Mouse (Mus musculus) retina, postnatal 1 day (tissue): ENCODE data around the gene Baz2b.

ENCODE experiments used
- DNase-seq: peaks from one replicate; pipeline ENCODE4 v3.0.0-alpha.2; 2012

Baz2b gene

GRCm38 (mm10) chr2:60049351-60049750 is 160.3 kb downstream of the Baz2b start:
- peak; percentile 51 for DNase-seq

GRCm38 (mm10) chr2:60045995-60046394 is 163.6 kb downstream of the Baz2b start:
- DNase-seq, result no peak

- no peak for DNase-seq
These were observed 164.7 kb downstream of the Baz2b start for GRCm38 (mm10) chr2:60044988-60045387.

- no peak for DNase-seq
These were observed 165.1 kb downstream of the Baz2b start for GRCm38 (mm10) chr2:60044540-60044939.

GRCm38 (mm10) chr2:60042699-60043098 is 166.9 kb downstream of the Baz2b start:
- DNase-seq, result no peak

- DNase-seq, result no peak
These were observed 168.0 kb downstream of the Baz2b start for GRCm38 (mm10) chr2:60041485-60042274.

GRCm38 (mm10) chr2:60040162-60040561 is 169.5 kb downstream of the Baz2b start:
- no peak for DNase-seq

GRCm38 (mm10) chr2:60037011-60037551 is 172.6 kb downstream of the Baz2b start:
- peak; percentile 67 for DNase-seq

GRCm38 (mm10) chr2:60036361-60036760 is 173.3 kb downstream of the Baz2b start:
- DNase-seq, result peak; percentile 34

GRCm38 (mm10) chr2:60030991-60031390 is 178.6 kb downstream of the Baz2b start:
- no peak for DNase-seq

- no peak for DNase-seq
These were observed 180.6 kb downstream of the Baz2b start for GRCm38 (mm10) chr2:60029020-60029419.

GRCm38 (mm10) chr2:60027166-60027565 is 182.5 kb downstream of the Baz2b start:
- DNase-seq, result peak; percentile 58

- DNase-seq, result peak; percentile 31
These were observed 183.1 kb downstream of the Baz2b start for GRCm38 (mm10) chr2:60026554-60026953.

- DNase-seq, result no peak
These were observed 185.9 kb downstream of the Baz2b start for GRCm38 (mm10) chr2:60023777-60024176.

GRCm38 (mm10) chr2:60021556-60021955 is 188.1 kb downstream of the Baz2b start:
- DNase-seq, result no peak

GRCm38 (mm10) chr2:60021138-60021537 is 188.5 kb downstream of the Baz2b start:
- DNase-seq, result no peak

GRCm38 (mm10) chr2:60019546-60020250 is 189.9 kb downstream of the Baz2b start:
- no peak for DNase-seq

- no peak for DNase-seq
These were observed 190.7 kb downstream of the Baz2b start for GRCm38 (mm10) chr2:60018875-60019501.

GRCm38 (mm10) chr2:60011526-60011925 is 198.1 kb downstream of the Baz2b start:
- DNase-seq, result no peak

- DNase-seq, result no peak
These were observed 206.0 kb downstream of the Baz2b start for GRCm38 (mm10) chr2:60003665-60004045.

GRCm38 (mm10) chr2:60003038-60003664 is 206.5 kb downstream of the Baz2b start:
- no peak for DNase-seq

GRCm38 (mm10) chr2:60000268-60000667 is 209.4 kb downstream of the Baz2b start:
- no peak for DNase-seq
